Mouse (Mus musculus) heart, postnatal 10 days (tissue): Measurements from ENCODE around the gene Ankrd39. TPM values are rescaled to one million over a fixed set of nuclear protein-coding genes. Genes with fewer than 3 reads are reported as not detected.

Experiments
- DNase-seq, 2 experiments: peaks; one replicate each; pipeline ENCODE4 v3.0.0; 2021
- intact Hi-C: fragments of 180-260 bp; cut with DNase I; formaldehyde crosslinking; loops from one replicate; pipeline ENCODE4 v1.15.1; 2025
- total RNA-seq, 2 experiments: library from RNA; stranded (reverse); gene quantifications; 2 replicates each; pipeline ENCODE4 v1.2.3; 2021

Ankrd39 gene
- total RNA-seq, result 10 to 100 TPM; 12.9 to 14.1 TPM

- DNase-seq, result peak; percentile 99
- intact Hi-C loops, result loop anchor here (1.0 to 2.0 kb wide), 4 partner anchors 88 to 198 kb away; no protein-coding TSS in a partner anchor
Measured at GRCm38 (mm10) chr1:36546888-36547471, at the start of gene Ankrd39. Ankrd39 (minus strand) TSS chr1:36547445.

GRCm38 (mm10) chr1:36596114-36596513 is 48.9 kb upstream of the Ankrd39 start:
- intact Hi-C loops, result no loop called here
- DNase-seq, result peak; percentile 61

- DNase-seq, result no peak
- intact Hi-C loops, result no loop called here
Measured at GRCm38 (mm10) chr1:36595167-36595931, 48.1 kb upstream of the Ankrd39 start.

GRCm38 (mm10) chr1:36593099-36593498 is 45.9 kb upstream of the Ankrd39 start:
- no peak for DNase-seq
- intact Hi-C loops, result no loop called here

GRCm38 (mm10) chr1:36591408-36591807 is 44.2 kb upstream of the Ankrd39 start:
- no peak for DNase-seq
- intact Hi-C loops, result no loop called here

GRCm38 (mm10) chr1:36590664-36591063 is 43.4 kb upstream of the Ankrd39 start:
- peak in 1 of 2 experiments; percentile 26 for DNase-seq
- intact Hi-C loops, result no loop called here

GRCm38 (mm10) chr1:36589486-36589885 is 42.2 kb upstream of the Ankrd39 start:
- peak; percentile 89 for DNase-seq
- intact Hi-C loops, result loop anchor here (1.0 kb wide), 1 partner anchor 33 kb away; no protein-coding TSS in a partner anchor

- intact Hi-C loops, result loop anchor here (1.0 kb wide), 1 partner anchor 32 kb away; no protein-coding TSS in a partner anchor
Measured at GRCm38 (mm10) chr1:36588476-36589450, 41.5 kb upstream of the Ankrd39 start.

GRCm38 (mm10) chr1:36587860-36588259 is 40.6 kb upstream of the Ankrd39 start:
- DNase-seq, result no peak
- intact Hi-C loops, result no loop called here

More at GRCm38 (mm10) chr1:36588476-36589450, 41.5 kb upstream of the Ankrd39 start:
- DNase-seq, result peak; percentile 72 to 76

GRCm38 (mm10) chr1:36586288-36586687 is 39.0 kb upstream of the Ankrd39 start:
- intact Hi-C loops, result no loop called here
- DNase-seq, result no peak

GRCm38 (mm10) chr1:36583408-36584116 is 36.3 kb upstream of the Ankrd39 start:
- no peak for DNase-seq
- intact Hi-C loops, result no loop called here

- intact Hi-C loops, result no loop called here
- DNase-seq, result no peak
Measured at GRCm38 (mm10) chr1:36582211-36582610, 35.0 kb upstream of the Ankrd39 start.

GRCm38 (mm10) chr1:36581260-36581659 is 34.0 kb upstream of the Ankrd39 start:
- intact Hi-C loops, result no loop called here

GRCm38 (mm10) chr1:36580384-36581207 is 33.4 kb upstream of the Ankrd39 start:
- intact Hi-C loops, result no loop called here
- DNase-seq, result peak; percentile 78 to 81

More at GRCm38 (mm10) chr1:36581260-36581659, 34.0 kb upstream of the Ankrd39 start:
- peak; percentile 45 to 60 for DNase-seq

- intact Hi-C loops, result no loop called here
Measured at GRCm38 (mm10) chr1:36579974-36580383, 32.7 kb upstream of the Ankrd39 start.

GRCm38 (mm10) chr1:36576991-36577675 is 29.9 kb upstream of the Ankrd39 start:
- DNase-seq, result no peak
- intact Hi-C loops, result no loop called here

More at GRCm38 (mm10) chr1:36579974-36580383, 32.7 kb upstream of the Ankrd39 start:
- DNase-seq, result no peak

GRCm38 (mm10) chr1:36575347-36575746 is 28.1 kb upstream of the Ankrd39 start:
- DNase-seq, result no peak
- intact Hi-C loops, result no loop called here

- DNase-seq, result no peak
- intact Hi-C loops, result no loop called here
Measured at GRCm38 (mm10) chr1:36574196-36574955, 27.1 kb upstream of the Ankrd39 start.
